Comparison of ENCODE assay signal across 12 mouse cellular contexts in genomic region chr2:18201820-18202462, GRCm38 (mm10).
"Had no signal": no experiment of that assay in that cellular context is flagged by ENCODE, and none has a peak within 500 bp of the region (broad histone marks: within the 10 kb centered on the region; RNA-seq: fewer than 3 reads in every experiment).

No protein-coding gene starts in this region.

- H3K4me3 ChIP-seq: layer of hippocampus, adult 2 months; neural tube, embryonic 12.5 days; stomach, embryonic 15.5 days had no signal

- H3K27ac ChIP-seq: layer of hippocampus, adult 2 months; liver, embryonic 14.5 days; neural tube, embryonic 12.5 days; stomach, embryonic 15.5 days had no signal

- H3K4me1 ChIP-seq: neural tube, embryonic 12.5 days; stomach, embryonic 15.5 days had no signal

- DNase-seq: kidney, adult 18-20 months; kidney, postnatal 10 days; kidney, postnatal 4 days; lung, adult 18-20 months; midbrain, embryonic 14.5 days; retina, postnatal 1 day; thymus, adult 2 months; thymus, postnatal 4 days had no signal
